Mouse (Mus musculus): ENCODE data around the gene Tmem160.

DNA sequence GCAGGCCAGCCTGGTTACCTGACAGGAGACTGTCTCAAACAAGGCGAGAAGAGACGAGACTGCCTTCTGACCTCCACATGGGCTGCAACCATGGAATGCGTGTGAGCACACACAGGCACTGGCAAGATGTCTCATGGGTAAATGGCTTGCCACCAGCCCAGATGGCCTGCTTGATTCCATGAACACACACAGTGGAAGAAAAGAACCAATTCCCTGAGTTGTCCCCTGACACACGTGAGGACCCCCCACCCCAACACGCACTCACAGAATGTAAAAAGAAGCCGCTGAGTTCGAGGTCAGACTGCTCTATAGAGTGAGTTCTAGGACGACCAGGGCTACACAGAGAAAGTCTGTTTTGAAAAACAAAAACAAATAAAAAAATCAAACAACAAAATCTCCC, 25.0 kb downstream of the Tmem160 start, which contains the start of gene Npas1:
- no peak for TF ChIP-seq POLR2A (IDR thresholded peaks at IDR 0.05; ENCODE audit: extremely low read depth, insufficient read depth, low read length)
- TF ChIP-seq CTCF (IDR thresholded peaks at IDR 0.05; ENCODE audit: low read depth, low read length) = no peak

All from liver, adult 2 months (tissue).